Mouse (Mus musculus): ENCODE measurements around the gene Tssk6. TPM values are rescaled to one million over a fixed set of nuclear protein-coding genes. Genes with fewer than 3 reads are reported as not detected.

Tssk6 gene
- polyA plus RNA-seq, 1 experiment from 2014 or later: 4.2 TPM

DNA sequence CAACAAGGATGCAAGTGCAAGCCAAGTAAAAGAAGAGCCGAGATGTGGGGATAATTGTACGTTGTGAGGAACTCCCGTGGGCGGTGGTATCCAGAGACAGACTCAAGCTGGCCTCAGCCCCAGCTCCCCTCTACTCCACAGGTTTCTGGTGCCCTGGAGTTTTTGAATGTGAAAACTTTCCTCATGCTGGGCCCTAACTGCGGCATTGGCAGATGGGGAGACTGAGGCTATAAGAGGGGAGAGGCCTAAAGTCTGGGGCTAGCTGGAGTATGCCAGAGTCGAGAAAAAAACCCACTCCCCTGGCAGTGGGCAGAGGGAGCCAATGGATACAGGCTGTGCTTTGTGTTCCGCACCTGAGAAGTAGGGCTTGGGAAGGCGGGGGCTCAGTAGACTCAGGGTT is 2.1 kb downstream of the Tssk6 start:
- H3K4me3 ChIP-seq: no peak overlapping the region
- peak overlapping the region; percentile 94; the same call in 1 of the 2 replicates for H3K27ac ChIP-seq
- H3K4me1 ChIP-seq: peaks cover 42% of the 10 kb centered on the region
- 76% methylated on average over 8 of the region's 8 CpGs for WGBS
- ATAC-seq (ENCODE audit: insufficient number of reproducible peaks, low FRiP score, low TSS enrichment, low read depth): no peak
- peak overlapping the region; percentile 96; the same call in 1 of the 2 replicates for H3K4me2 ChIP-seq
- no peaks in the 10 kb centered on the region for H3K9me3 ChIP-seq
- no peaks in the 10 kb centered on the region for H3K27me3 ChIP-seq
- no peak overlapping the region for H3K9ac ChIP-seq
- H3K36me3 ChIP-seq: peaks cover 24% of the 10 kb centered on the region

DNA sequence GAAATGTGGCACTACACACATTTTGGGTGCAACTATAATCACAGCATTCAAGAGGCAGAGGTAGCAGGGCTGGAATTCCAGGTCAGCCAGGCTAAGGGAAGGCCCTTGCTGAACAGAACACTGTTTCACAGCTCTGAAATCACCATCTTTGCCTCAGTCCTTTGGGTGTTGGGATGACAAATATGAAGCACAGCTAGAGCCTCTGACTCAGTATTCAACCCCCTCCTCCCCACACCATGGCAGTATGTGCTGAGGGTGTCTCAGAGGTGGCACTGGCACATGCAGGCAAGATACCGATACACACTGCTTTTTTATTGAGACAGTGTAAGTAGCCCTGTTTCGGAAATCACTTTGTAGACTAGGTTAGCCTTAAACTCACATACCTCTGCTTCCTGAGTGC is 4.3 kb downstream of the Tssk6 start:
- H3K27me3 ChIP-seq: no peaks in the 10 kb centered on the region
- no peak overlapping the region for H3K9ac ChIP-seq
- 68% methylated on average over 2 of the region's 2 CpGs for WGBS
- H3K4me1 ChIP-seq: peaks cover 26% of the 10 kb centered on the region
- no peak overlapping the region for H3K4me2 ChIP-seq
- no peak overlapping the region for H3K4me3 ChIP-seq
- peaks cover 45% of the 10 kb centered on the region for H3K36me3 ChIP-seq
- no peak overlapping the region for H3K27ac ChIP-seq
- H3K9me3 ChIP-seq: no peaks in the 10 kb centered on the region
- no peak for ATAC-seq (ENCODE audit: insufficient number of reproducible peaks, low FRiP score, low TSS enrichment, low read depth)

DNA sequence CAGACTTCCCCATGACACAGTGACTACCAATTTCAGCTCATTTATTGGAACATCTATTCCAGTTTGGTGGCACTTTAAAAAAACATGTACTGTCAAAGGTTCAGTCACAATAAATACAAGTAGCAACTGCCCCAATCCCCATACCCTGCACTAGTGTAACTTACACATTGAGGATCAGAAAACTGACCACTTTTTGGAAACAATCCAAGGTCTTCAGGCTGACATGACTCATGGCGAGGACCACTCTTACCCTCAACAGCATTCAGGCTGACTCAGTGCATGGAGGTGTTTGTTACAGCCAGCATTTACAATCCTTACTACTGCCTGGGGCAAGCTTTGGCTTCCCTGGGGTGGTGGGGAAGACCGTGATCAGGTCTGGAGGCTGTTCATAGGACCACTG is 5.1 kb downstream of the Tssk6 start:
- Histone ChIP-seq H3K27ac (no peak overlapping the region), H3K4me2 (no peak overlapping the region), H3K27me3 (no peaks in the 10 kb centered on the region), H3K4me1 (peaks cover 22% of the 10 kb centered on the region), H3K4me3 (no peak overlapping the region), H3K9me3 (no peaks in the 10 kb centered on the region), H3K36me3 (peaks cover 53% of the 10 kb centered on the region), H3K9ac (no peak overlapping the region)
- WGBS: 85% methylated on average over 2 of the region's 2 CpGs
- ATAC-seq (ENCODE audit: insufficient number of reproducible peaks, low FRiP score, low TSS enrichment, low read depth): no peak

DNA sequence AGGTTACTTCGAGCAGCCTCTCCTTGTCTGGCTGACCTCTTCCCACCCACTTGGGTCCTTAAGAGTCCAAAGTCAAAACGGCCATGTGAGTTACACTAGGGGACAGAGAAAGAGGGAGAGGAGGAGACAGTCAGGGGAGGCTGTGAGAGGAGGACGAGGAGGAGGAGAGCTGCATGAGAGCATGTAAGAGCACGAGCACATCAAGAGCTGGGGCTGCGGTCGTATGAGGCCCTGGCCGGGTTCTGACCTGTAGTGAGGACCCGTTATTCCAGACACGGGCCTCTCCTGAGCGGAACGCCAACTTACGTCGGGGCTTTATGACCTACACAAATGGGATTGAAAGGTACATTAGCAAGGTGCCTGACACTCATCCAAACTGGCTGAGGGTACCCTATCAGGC is 9.9 kb downstream of the Tssk6 start:
- Histone ChIP-seq H3K4me1 (no peaks in the 10 kb centered on the region), H3K4me3 (no peak overlapping the region), H3K27ac (no peak overlapping the region), H3K9me3 (no peaks in the 10 kb centered on the region), H3K27me3 (no peaks in the 10 kb centered on the region), H3K9ac (no peak overlapping the region), H3K4me2 (no peak overlapping the region), H3K36me3 (peaks cover 97% of the 10 kb centered on the region)
- WGBS: 87% methylated on average over 13 of the region's 13 CpGs
- ATAC-seq (ENCODE audit: insufficient number of reproducible peaks, low FRiP score, low TSS enrichment, low read depth): no peak

GRCm38 (mm10) chr8:69912478-69913074 is 10.6 kb downstream of the Tssk6 start:
- Histone ChIP-seq H3K27ac (no peak overlapping the region), H3K27me3 (no peaks in the 10 kb centered on the region)
- 87% methylated on average over 12 of the region's 12 CpGs for WGBS

DNA sequence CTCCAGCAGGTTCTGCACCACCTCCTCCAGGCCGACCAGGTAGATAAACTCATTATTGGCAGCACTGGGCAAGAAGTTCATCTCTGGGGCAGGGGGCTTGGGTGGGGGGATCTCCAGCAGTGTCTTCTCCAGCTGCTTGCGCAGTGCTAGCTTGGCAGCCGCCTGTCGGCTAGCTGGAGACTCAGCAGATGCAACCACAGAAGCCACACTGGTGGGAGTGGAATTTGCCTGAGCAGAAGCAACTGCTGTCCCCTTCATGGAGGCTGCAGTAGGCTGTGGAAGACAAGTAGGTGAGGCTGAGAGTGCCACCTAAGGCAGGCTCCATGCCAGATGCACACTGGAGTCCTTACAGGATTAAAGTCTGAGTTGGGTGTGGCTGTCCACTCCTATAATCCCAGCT is 12.5 kb downstream of the Tssk6 start:
- H3K9me3 ChIP-seq: no peaks in the 10 kb centered on the region
- H3K4me3 ChIP-seq: no peak overlapping the region
- H3K4me2 ChIP-seq: no peak overlapping the region
- H3K9ac ChIP-seq: no peak overlapping the region
- H3K27ac ChIP-seq: no peak overlapping the region
- WGBS: 85% methylated on average over 4 of the region's 4 CpGs
- no peaks in the 10 kb centered on the region for H3K27me3 ChIP-seq
- ATAC-seq (ENCODE audit: insufficient number of reproducible peaks, low FRiP score, low TSS enrichment, low read depth): no peak
- H3K36me3 ChIP-seq: peaks cover 85% of the 10 kb centered on the region
- H3K4me1 ChIP-seq: peaks cover 5% of the 10 kb centered on the region; the same call in 1 of the 2 replicates

More at GRCm38 (mm10) chr8:69912478-69913074, 10.6 kb downstream of the Tssk6 start:
- no peaks in the 10 kb centered on the region for H3K4me1 ChIP-seq
- H3K9ac ChIP-seq: no peak overlapping the region
- H3K9me3 ChIP-seq: no peaks in the 10 kb centered on the region
- no peak overlapping the region for H3K4me2 ChIP-seq
- ATAC-seq (ENCODE audit: insufficient number of reproducible peaks, low FRiP score, low TSS enrichment, low read depth): no peak
- H3K4me3 ChIP-seq: no peak overlapping the region
- peaks cover 100% of the 10 kb centered on the region for H3K36me3 ChIP-seq

DNA sequence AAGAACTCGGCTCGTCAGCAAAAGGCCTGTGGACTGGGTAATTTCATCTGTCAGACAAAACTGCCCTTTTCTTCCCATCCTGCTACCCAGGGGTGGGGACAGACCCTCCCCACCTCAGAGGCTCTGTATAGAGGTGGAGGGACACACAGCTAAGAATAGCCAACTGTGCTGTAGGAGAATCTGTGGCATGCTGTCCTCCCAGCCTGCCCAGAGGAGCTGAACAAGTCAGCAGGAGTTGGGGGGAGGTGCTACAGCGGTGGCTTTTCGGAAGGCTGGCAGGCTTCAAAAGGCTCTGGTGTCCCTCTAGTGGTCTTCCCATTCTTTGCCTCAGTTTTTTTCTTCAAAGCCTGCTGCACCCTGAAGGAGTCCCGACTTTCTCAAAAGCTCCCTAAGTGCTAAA is 13.8 kb downstream of the Tssk6 start:
- H3K27me3 ChIP-seq: no peaks in the 10 kb centered on the region
- H3K9me3 ChIP-seq: no peaks in the 10 kb centered on the region
- WGBS: 55% methylated on average over 5 of the region's 5 CpGs
- H3K4me2 ChIP-seq: no peak overlapping the region
- no peak overlapping the region for H3K4me3 ChIP-seq
- peaks cover 15% of the 10 kb centered on the region for H3K4me1 ChIP-seq
- peaks cover 72% of the 10 kb centered on the region for H3K36me3 ChIP-seq
- no peak for ATAC-seq (ENCODE audit: insufficient number of reproducible peaks, low FRiP score, low TSS enrichment, low read depth)
- no peak overlapping the region for H3K27ac ChIP-seq
- H3K9ac ChIP-seq: no peak overlapping the region

GRCm38 (mm10) chr8:69918506-69918905 is 16.5 kb downstream of the Tssk6 start:
- no peak overlapping the region for H3K4me2 ChIP-seq
- H3K36me3 ChIP-seq: peaks cover 45% of the 10 kb centered on the region
- no peaks in the 10 kb centered on the region for H3K27me3 ChIP-seq
- H3K9ac ChIP-seq: no peak overlapping the region
- no peak overlapping the region for H3K4me3 ChIP-seq
- ATAC-seq (ENCODE audit: insufficient number of reproducible peaks, low FRiP score, low TSS enrichment, low read depth): no peak
- H3K27ac ChIP-seq: no peak overlapping the region
- peaks cover 23% of the 10 kb centered on the region for H3K4me1 ChIP-seq
- no peaks in the 10 kb centered on the region for H3K9me3 ChIP-seq

- ATAC-seq (ENCODE audit: insufficient number of reproducible peaks, low FRiP score, low TSS enrichment, low read depth): no peak
- H3K9ac ChIP-seq: no peak overlapping the region
- H3K4me3 ChIP-seq: no peak overlapping the region
- WGBS: 55% methylated on average over 1 of the region's 1 CpGs
- no peaks in the 10 kb centered on the region for H3K9me3 ChIP-seq
- H3K4me1 ChIP-seq: peaks cover 23% of the 10 kb centered on the region
- H3K36me3 ChIP-seq: peaks cover 40% of the 10 kb centered on the region
- H3K27ac ChIP-seq: peak overlapping the region; percentile 51
- no peaks in the 10 kb centered on the region for H3K27me3 ChIP-seq
- H3K4me2 ChIP-seq: no peak overlapping the region
These were observed 17.0 kb downstream of the Tssk6 start for GRCm38 (mm10) chr8:69919010-69919409.

- H3K27me3 ChIP-seq: no peaks in the 10 kb centered on the region
- ATAC-seq (ENCODE audit: insufficient number of reproducible peaks, low FRiP score, low TSS enrichment, low read depth): no peak; the same call in 1 of the 2 replicates
- H3K9ac ChIP-seq: no peak overlapping the region
- peaks cover 29% of the 10 kb centered on the region for H3K36me3 ChIP-seq
- peak overlapping the region; percentile 55 for H3K27ac ChIP-seq
- H3K9me3 ChIP-seq: no peaks in the 10 kb centered on the region
- WGBS: 44% methylated on average over 11 of the region's 11 CpGs
- peaks cover 23% of the 10 kb centered on the region for H3K4me1 ChIP-seq
- H3K4me3 ChIP-seq: no peak overlapping the region
- H3K4me2 ChIP-seq: no peak overlapping the region
These were observed 18.1 kb downstream of the Tssk6 start for GRCm38 (mm10) chr8:69919876-69920662.

DNA sequence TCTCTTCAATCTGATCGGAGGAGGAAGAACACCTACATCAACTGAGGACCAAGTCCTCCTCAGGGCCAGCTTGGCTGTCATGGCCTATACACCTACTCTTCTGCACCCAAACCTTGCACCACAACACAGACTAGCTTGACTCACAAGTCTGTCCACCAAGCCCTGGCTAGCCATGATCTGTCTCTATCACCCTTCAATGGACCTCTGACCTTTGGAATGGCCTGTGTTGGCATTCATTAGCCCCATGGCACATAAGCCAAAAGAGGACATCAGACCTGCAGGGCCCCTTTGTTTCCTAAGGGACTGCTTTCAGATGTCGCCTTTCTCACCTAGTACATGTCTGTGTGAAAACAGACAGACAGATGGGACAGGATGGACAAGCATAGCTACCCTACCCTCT is 19.2 kb downstream of the Tssk6 start:
- Histone ChIP-seq H3K36me3 (peaks cover 18% of the 10 kb centered on the region), H3K4me3 (no peak overlapping the region), H3K9me3 (no peaks in the 10 kb centered on the region), H3K9ac (no peak overlapping the region), H3K4me1 (peaks cover 23% of the 10 kb centered on the region), H3K4me2 (no peak overlapping the region), H3K27me3 (no peaks in the 10 kb centered on the region), H3K27ac (peak overlapping the region; percentile 55; the same call in 1 of the 2 replicates)
- WGBS: 94% methylated on average over 2 of the region's 2 CpGs
- ATAC-seq (ENCODE audit: insufficient number of reproducible peaks, low FRiP score, low TSS enrichment, low read depth): no peak

- H3K27ac ChIP-seq: no peak overlapping the region
- no peak overlapping the region for H3K9ac ChIP-seq
- H3K9me3 ChIP-seq: no peaks in the 10 kb centered on the region
- H3K4me1 ChIP-seq: peaks cover 23% of the 10 kb centered on the region
- no peak for ATAC-seq (ENCODE audit: insufficient number of reproducible peaks, low FRiP score, low TSS enrichment, low read depth)
- no peak overlapping the region for H3K4me3 ChIP-seq
- no peak overlapping the region for H3K4me2 ChIP-seq
- H3K27me3 ChIP-seq: no peaks in the 10 kb centered on the region
- 68% methylated on average over 1 of the region's 1 CpGs for WGBS
- peaks cover 6% of the 10 kb centered on the region; the same call in 1 of the 2 replicates for H3K36me3 ChIP-seq
These were observed 22.0 kb downstream of the Tssk6 start for GRCm38 (mm10) chr8:69923986-69924385.
